Mouse (Mus musculus) adrenal gland, postnatal 25 days (tissue): ENCODE measurements around the gene Prdm10. TPM values are rescaled to one million over a fixed set of nuclear protein-coding genes. Genes with fewer than 3 reads are reported as not detected.

Experiments
- DNase-seq: peaks from one replicate; pipeline ENCODE4 v3.0.0; 2021; ENCODE audit warnings: mixed read lengths
- total RNA-seq: library from RNA; stranded (reverse); gene quantifications from 2 replicates; pipeline ENCODE4 v1.2.3, GENCODE M21; 2021

Gene Prdm10
- total RNA-seq, 1 experiment from 2014 or later = 12.1 TPM

- DNase-seq = peak; percentile 29
These were observed 83.6 kb downstream of the Prdm10 start for GRCm38 (mm10) chr9:31363698-31364609.

DNA sequence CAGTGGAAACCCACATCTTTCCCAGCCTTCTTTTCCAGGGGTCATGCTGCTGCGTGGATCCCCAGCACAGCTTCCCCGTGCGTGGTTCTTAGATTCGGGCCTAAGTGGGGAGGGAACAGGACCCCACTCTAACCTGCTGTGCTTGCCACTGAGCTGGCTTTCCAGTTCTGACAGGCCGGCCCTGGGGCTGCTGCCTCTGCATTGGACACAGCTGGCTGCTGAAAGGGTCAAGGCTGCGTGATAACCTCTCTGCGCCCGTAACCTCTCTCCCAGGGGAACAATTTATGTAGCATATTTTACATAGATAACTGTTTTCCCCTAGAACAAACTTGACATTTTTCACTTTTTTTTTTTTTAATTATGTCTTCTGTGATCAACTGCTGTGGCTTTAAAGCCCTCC lies 84.7 kb downstream of the Prdm10 start:
- DNase-seq = no peak

- DNase-seq = no peak
These were observed 91.4 kb downstream of the Prdm10 start for GRCm38 (mm10) chr9:31371740-31372139.

DNA sequence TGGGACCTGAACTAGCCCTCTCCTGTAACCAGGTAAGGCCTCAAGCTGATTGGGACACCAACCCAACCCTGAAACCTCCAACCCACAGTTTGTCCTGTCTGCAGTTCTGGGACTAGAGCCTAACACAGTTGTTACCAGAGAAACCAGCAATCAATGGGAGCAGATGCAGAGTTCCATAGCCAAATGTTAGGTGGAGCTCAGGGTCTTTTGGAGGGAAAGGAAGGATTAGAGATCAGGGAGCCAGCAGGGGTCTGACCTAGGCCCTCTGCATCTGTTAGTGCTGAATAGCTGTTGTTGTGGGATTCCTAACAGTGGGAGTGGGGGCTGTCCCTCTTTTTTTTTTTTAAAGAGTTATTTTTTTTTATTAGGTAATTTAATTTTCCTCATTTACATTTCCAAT lies 96.3 kb downstream of the Prdm10 start:
- DNase-seq = no peak

DNA sequence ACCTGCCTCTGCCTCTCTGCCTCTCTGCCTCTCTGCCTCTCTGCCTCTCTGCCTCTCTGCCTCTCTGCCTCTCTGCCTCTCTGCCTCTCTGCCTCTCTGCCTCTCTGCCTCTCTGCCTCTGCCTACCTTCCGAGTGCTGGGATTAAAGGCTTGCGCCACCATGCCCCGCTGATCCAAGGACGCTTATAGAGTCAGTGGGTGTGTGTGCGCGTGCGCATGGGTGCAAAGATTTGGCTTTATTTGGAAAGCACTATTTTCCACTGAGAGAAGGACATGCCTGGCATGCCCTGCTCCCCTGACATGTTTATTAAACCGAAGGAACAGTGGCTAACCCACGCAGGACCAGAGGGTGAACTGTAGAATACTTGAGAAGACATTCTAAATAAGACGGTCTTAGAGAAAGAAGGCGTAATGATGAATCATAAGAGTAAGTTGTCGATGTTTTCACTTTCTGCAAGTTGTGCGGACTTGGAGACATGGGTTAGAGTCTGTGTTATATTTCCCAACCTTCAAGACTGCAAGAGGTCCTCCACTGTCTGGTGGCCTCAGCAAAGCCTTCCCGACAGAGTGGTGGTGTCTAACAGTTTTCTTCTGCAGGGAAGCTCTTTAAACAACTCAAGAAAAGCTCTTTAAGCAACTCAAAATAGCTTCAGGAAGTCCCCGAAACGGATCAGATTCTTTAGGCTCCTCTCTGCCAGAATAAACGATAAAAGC lies 104.6 kb downstream of the Prdm10 start:
- no peak for DNase-seq

DNA sequence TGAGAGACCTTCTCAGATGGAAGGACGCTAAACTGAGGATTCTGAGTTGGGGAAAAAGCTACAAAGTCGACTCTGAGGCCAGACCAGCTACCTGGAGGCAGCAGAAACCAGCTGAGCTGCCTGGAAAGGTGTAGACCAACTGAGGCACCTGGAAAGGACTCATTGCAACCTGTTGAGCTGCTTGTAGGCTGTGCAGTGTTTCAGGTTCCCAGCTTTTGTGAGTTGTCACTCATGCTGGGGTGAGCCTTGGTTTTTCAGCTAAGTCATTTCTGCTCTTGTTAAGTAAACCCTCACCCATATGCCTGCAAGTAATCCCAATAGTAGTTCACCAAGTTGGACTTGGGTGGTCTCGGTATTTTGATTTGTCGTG lies 105.1 kb downstream of the Prdm10 start:
- no peak for DNase-seq

DNA sequence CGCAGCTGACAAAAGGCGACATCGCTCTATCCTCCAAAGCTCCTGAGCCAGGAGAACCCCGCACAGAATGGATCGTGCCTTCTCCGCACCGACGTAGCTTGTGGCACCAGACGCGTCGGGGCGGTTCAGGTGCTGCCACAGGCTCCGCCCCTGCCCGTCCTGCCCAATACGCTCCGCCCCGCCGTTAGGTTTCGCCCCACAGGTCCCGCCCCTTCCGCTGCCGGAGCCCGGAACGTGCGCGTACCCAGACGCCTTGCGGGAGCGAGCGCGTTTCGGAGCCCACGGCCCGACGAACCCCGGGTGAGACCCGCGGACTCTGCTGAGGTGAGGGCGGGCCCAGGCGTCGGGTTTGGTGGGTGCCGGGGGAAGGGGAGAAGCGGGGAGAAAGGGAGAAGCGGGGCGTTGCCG lies 105.6 kb downstream of the Prdm10 start, which contains the start of gene Nfrkb:
TSS of gene Nfrkb (plus strand) at position 246 of the 408 bp plus-strand sequence.
- peak; percentile 98 for DNase-seq

DNA sequence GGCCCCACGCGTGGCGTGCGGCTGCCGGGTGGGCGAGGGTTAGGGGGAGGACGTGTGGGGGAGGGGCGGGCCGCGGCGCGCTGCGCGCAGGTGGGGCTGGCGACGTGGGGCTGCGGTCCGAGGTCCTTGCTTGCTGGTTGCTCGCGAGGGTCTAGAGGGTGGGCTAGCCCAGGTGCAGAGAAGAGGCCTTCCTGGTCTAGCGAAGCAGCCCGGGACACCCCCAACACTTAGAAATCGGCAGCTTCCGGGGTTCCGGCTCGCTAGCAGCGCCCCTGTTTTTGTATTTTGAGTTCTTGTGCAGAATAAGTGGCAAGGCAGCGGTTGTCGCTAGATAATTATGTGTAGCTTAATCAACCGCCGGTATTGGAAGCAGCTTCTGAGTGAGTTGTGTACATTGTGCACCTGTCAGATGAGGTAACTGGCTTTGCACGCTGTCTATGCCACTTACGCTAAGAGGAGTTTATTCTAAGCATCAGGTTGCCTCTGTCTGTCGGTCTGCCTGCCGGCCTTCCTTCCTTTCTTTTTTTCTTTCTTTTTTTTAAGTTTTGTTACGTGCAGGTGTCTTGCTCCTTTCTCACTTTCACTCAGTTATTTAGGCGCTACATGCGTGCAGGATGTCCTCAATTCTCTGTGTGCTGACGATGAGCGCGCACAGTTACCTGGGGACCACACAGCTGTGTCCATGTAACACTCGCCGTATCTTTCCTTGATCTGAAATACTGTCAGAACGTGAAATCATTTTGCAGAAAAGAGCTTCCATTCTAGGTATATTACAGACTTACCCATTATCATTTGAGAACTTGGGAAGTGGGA lies 106.2 kb downstream of the Prdm10 start:
- no peak for DNase-seq

- DNase-seq = no peak
These were observed 106.9 kb downstream of the Prdm10 start for GRCm38 (mm10) chr9:31387206-31387605.

DNA sequence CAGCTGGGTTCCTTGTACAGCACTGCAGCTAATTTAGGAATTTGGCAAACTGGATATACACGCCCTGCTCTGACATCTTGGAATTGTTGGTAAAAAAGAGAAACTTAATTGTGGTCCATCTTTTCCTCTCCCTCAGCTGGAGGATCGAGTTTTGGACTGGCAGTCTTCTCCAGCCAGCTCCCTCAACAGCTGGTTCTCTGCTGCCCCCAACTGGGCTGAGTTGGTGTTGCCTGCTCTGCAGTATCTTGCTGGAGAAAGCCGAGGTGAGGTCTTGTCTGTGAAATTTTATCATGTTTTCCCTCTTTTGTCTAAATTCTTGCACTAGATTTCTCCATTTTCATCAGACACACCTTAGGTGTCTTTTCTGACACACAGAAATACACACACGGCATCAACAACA lies 120.1 kb downstream of the Prdm10 start:
- DNase-seq = peak; percentile 76

DNA sequence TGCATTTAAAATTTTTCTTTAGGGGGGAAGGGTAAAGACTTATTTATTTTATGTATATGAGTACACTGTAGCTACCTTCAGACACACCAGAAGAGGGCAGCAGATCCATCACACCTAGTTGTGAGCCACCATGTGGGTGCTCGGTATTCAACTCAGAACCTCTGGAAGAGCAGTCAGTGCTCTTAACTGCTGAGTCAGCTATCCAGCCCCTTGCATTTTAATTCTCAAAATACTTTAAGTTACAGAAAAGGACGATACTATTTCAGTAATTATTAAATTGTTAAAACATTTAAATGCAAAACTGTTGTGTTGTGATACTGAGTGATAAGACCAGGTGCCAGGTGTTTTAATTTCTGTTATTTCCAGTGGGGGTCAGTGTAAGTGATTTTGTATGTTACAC lies 124.0 kb downstream of the Prdm10 start:
- DNase-seq = no peak

- peak; percentile 37 for DNase-seq
These were observed 124.9 kb downstream of the Prdm10 start for GRCm38 (mm10) chr9:31405217-31405616.

GRCm38 (mm10) chr9:31412165-31412564 lies 131.8 kb downstream of the Prdm10 start:
- DNase-seq = no peak

- DNase-seq = no peak
These were observed 138.5 kb downstream of the Prdm10 start for GRCm38 (mm10) chr9:31418821-31419220.

GRCm38 (mm10) chr9:31422143-31422542 lies 141.8 kb downstream of the Prdm10 start:
- DNase-seq = no peak

DNA sequence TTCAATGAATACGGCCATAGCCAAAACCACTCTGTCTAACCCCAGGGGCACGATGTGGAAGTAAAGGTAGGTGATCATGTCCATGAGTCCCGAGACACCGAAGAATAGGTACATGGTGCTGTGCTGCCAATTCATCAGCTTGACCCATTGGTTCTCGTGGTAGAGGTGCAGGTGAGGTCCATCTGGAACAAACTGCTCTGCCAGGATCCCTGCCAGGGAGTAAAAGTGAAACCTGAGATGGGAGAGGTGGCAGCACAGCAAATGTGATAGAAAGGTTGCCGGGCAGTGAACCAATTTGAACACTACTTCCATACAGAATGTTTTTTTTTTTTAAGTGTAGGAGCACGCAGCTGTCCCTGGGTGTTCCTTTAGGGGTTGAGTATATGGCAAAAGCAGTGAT lies 148.6 kb downstream of the Prdm10 start:
- DNase-seq = no peak

DNA sequence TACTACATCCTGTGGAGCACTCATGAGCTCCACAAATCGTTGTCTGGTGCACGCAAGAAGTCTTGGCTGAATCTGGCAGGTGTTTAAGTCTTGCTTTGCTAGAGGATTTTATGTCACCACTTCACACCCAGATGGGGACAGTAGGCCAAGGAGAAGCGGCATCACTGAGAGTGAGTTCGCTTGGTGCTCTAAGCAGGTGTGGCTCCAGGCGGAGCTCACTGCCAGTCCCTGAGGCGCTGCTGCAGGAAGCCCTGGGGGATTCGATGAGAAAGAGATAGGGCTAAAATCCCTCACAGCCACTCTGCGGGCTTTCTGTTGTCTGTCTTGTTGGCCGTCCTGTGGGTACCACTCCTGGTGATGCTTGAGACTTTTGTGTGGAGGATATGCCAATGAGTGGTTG lies 149.7 kb downstream of the Prdm10 start:
- no peak for DNase-seq

Other genes starting within 250 kb of the Prdm10 start
- 58.4 and 58.6 TPM in 2 replicates for gene Zbtb44, start 249.9 kb upstream of the Prdm10 start, total RNA-seq
- 1.2 TPM in 2 replicates for gene St14, start 148.7 kb upstream of the Prdm10 start, total RNA-seq
- gene Aplp2, start 68.7 kb upstream of the Prdm10 start, total RNA-seq = 644 and 715 TPM in 2 replicates
- gene Nfrkb, start 105.7 kb downstream of the Prdm10 start, total RNA-seq = 21.7 and 28.8 TPM in 2 replicates
- 21.9 and 25.6 TPM in 2 replicates for gene Tmem45b, start 183.9 kb downstream of the Prdm10 start, total RNA-seq